Mouse (Mus musculus) adrenal gland, adult 18-20 months (tissue): Measurements from ENCODE around the gene Apoc1. TPM values are rescaled to one million over a fixed set of nuclear protein-coding genes. Genes with fewer than 3 reads are reported as not detected.

Experiments used
- DNase-seq, 2 experiments: peaks; one replicate each; pipeline ENCODE4 v3.0.0; 2021 to 2022; ENCODE audit warnings: low spot score in 2 of 2
- total RNA-seq, 2 experiments: library from RNA; stranded (reverse); gene quantifications; 1 replicate in 1 of 2; 2 replicates in 1 of 2; pipeline ENCODE4 v1.2.3; 2021

Gene Apoc1
- total RNA-seq, 2 experiments from 2014 or later = 156 to 789 TPM

GRCm38 (mm10) chr7:19651063-19651786, 41.2 kb downstream of the Apoc1 start:
- no peak for DNase-seq

GRCm38 (mm10) chr7:19641223-19641622, 51.2 kb downstream of the Apoc1 start:
- DNase-seq = no peak

Other genes starting within 250 kb of the Apoc1 start
- 10 to 100 TPM; 35.9 to 54.0 TPM for gene Mark4, start 233.8 kb downstream of the Apoc1 start, total RNA-seq
- gene Exoc3l2, start 229.3 kb downstream of the Apoc1 start, total RNA-seq = 10 to 100 TPM; 31.7 to 36.8 TPM
- 10 to 100 TPM in 1 of 2 experiments, 1 to 10 TPM in 1; 8.4 to 10.0 TPM for gene Bloc1s3, start 184.3 kb downstream of the Apoc1 start, total RNA-seq
- gene Trappc6a, start 184.3 kb downstream of the Apoc1 start, total RNA-seq = 10 to 100 TPM; 70.0 to 92.4 TPM
- under 1 TPM in 1 of 2 experiments, not detected in 1; 0.17 TPM for gene Nkpd1, start 174.8 kb downstream of the Apoc1 start, total RNA-seq
- gene Ppp1r37, start 129.6 kb downstream of the Apoc1 start, total RNA-seq = 10 to 100 TPM; 72.8 to 73.6 TPM
- gene Zfp296, start 115.4 kb downstream of the Apoc1 start, total RNA-seq = 1 to 10 TPM in 1 of 2 experiments, under 1 TPM in 1; 0.46 to 1.2 TPM
- 10 to 100 TPM; 66.7 to 85.1 TPM for gene Gemin7, start 115.1 kb downstream of the Apoc1 start, total RNA-seq
- gene Clasrp, start 88.2 kb downstream of the Apoc1 start, total RNA-seq = 10 to 100 TPM; 36.5 to 36.9 TPM
- gene Relb, start 63.2 kb downstream of the Apoc1 start, total RNA-seq = 10 to 100 TPM; 31.9 TPM
- gene Clptm1, start 27.6 kb downstream of the Apoc1 start, total RNA-seq = 100 to 1,000 TPM; 136 to 157 TPM
- 1 to 10 TPM; 1.1 to 2.1 TPM for gene Apoc2, start 14.7 kb downstream of the Apoc1 start, total RNA-seq
- under 1 TPM in 1 of 2 experiments, not detected in 1; 0.50 TPM for gene Gm44805, start 11.2 kb downstream of the Apoc1 start, total RNA-seq
- gene Apoc4, start 11.2 kb downstream of the Apoc1 start, total RNA-seq = 100 to 1,000 TPM in 1 of 2 experiments, 10 to 100 TPM in 1; 31.6 to 112 TPM
- 1,000 to 10,000 TPM; 1,225 to 1,306 TPM for gene Apoe, start 6.5 kb upstream of the Apoc1 start, total RNA-seq
- 100 to 1,000 TPM; 123 to 126 TPM for gene Tomm40, start 22.8 kb upstream of the Apoc1 start, total RNA-seq
- 100 to 1,000 TPM in 1 of 2 experiments, 10 to 100 TPM in 1; 76.9 to 105 TPM for gene Nectin2, start 57.8 kb upstream of the Apoc1 start, total RNA-seq
- 10 to 100 TPM; 43.2 to 53.2 TPM for gene Bcam, start 78.4 kb upstream of the Apoc1 start, total RNA-seq
- under 1 TPM in 1 of 2 experiments, not detected in 1; 0.64 TPM for gene Cblc, start 104.1 kb upstream of the Apoc1 start, total RNA-seq
- gene Bcl3, start 130.1 kb upstream of the Apoc1 start, total RNA-seq = 10 to 100 TPM; 21.9 to 34.8 TPM
- gene Gm19345, start 159.3 kb upstream of the Apoc1 start, total RNA-seq = not detected
- gene Ceacam16, start 168.6 kb upstream of the Apoc1 start, total RNA-seq = not detected
- not detected for gene Ceacam19, start 195.3 kb upstream of the Apoc1 start, total RNA-seq
- gene Pvr, start 228.5 kb upstream of the Apoc1 start, total RNA-seq = 10 to 100 TPM; 20.8 to 32.4 TPM